Mouse (Mus musculus) midbrain, embryonic 15.5 days (tissue): ENCODE measurements at regions not wholly inside any gene's neighbourhood (a gene's known extent, or its start where the extent isn't known, plus 50 kb on each side); places are given as distances from the start of the nearest gene placed in this dataset.

ENCODE experiments used
- ATAC-seq: fragments of 200-750 bp; cut with Nextera tagmentation; replicated peaks from 2 replicates; pipeline ENCODE4 v1.8.0; 2017; ENCODE audit warnings: moderate TSS enrichment
- H3K27ac ChIP-seq: fragments of 300-500 bp; sonication (generic); 2 replicates; pipeline ENCODE4 v1.5.1; 2015; ENCODE audit warnings: mild to moderate bottlenecking, inconsistent platforms
- H3K27me3 ChIP-seq: fragments of 300-500 bp; sonication (generic); replicated peaks from 2 replicates; pipeline ENCODE4 v1.6.1; 2015; ENCODE audit warnings: inconsistent platforms
- H3K36me3 ChIP-seq: fragments of 300-500 bp; sonication (generic); replicated peaks from 2 replicates; pipeline ENCODE4 v1.6.1; 2015; ENCODE audit warnings: inconsistent platforms
- H3K4me1 ChIP-seq: fragments of 300-500 bp; sonication (generic); 2 replicates; pipeline ENCODE4 v1.6.1; 2015; ENCODE audit warnings: inconsistent platforms
- H3K4me2 ChIP-seq: fragments of 300-500 bp; sonication (generic); 2 replicates; pipeline ENCODE4 v1.6.1; 2015; ENCODE audit warnings: inconsistent platforms, mild to moderate bottlenecking, moderate library complexity
- H3K4me3 ChIP-seq: fragments of 300-500 bp; sonication (generic); 2 replicates; pipeline ENCODE4 v1.5.1; 2015; ENCODE audit warnings: mild to moderate bottlenecking, inconsistent platforms
- H3K9ac ChIP-seq: fragments of 300-500 bp; sonication (generic); 2 replicates; pipeline ENCODE4 v1.6.1; 2015; ENCODE audit warnings: mild to moderate bottlenecking, inconsistent platforms
- H3K9me3 ChIP-seq: fragments of 300-500 bp; sonication (generic); 2 replicates; pipeline ENCODE4 v1.6.1; 2016; ENCODE audit warnings: inconsistent platforms
- WGBS: fragments of 180-500 bp; shearing (Covaris S2); methylation state at CpG from one replicate; pipeline ENCODE4 v1.1.7; 2015; ENCODE audit warnings: mixed read lengths; 5-methylcytosine and 5-hydroxymethylcytosine counted together

- 91% methylated on average over 6 of the region's 6 CpGs for WGBS
- no peak for ATAC-seq
- Histone ChIP-seq H3K9me3 (no peaks in the 10 kb centered on the region), H3K4me1 (no peaks in the 10 kb centered on the region), H3K27ac (no peak overlapping the region), H3K4me2 (no peak overlapping the region), H3K27me3 (no peaks in the 10 kb centered on the region; the same call in 1 of the 2 replicates), H3K9ac (no peak overlapping the region), H3K36me3 (no peaks in the 10 kb centered on the region), H3K4me3 (no peak overlapping the region)
Measured at GRCm38 (mm10) chr4:153758323-153758722, 198.7 kb upstream of the A430005L14Rik start.

GRCm38 (mm10) chr4:153758781-153759180, 198.3 kb upstream of the A430005L14Rik start:
- 69% methylated on average over 8 of the region's 8 CpGs for WGBS
- ATAC-seq = no peak
- H3K9ac ChIP-seq = no peak overlapping the region
- H3K4me3 ChIP-seq = no peak overlapping the region
- H3K36me3 ChIP-seq = no peaks in the 10 kb centered on the region
- H3K27ac ChIP-seq = no peak overlapping the region
- H3K27me3 ChIP-seq = no peaks in the 10 kb centered on the region; the same call in 1 of the 2 replicates
- H3K4me1 ChIP-seq = no peaks in the 10 kb centered on the region
- no peak overlapping the region for H3K4me2 ChIP-seq
- H3K9me3 ChIP-seq = no peaks in the 10 kb centered on the region

GRCm38 (mm10) chr4:153760934-153761333, 196.1 kb upstream of the A430005L14Rik start:
- no peaks in the 10 kb centered on the region for H3K9me3 ChIP-seq
- H3K4me1 ChIP-seq = no peaks in the 10 kb centered on the region
- WGBS = 90% methylated on average over 4 of the region's 4 CpGs
- H3K36me3 ChIP-seq = no peaks in the 10 kb centered on the region
- ATAC-seq = no peak
- H3K27ac ChIP-seq = no peak overlapping the region
- no peak overlapping the region for H3K9ac ChIP-seq
- H3K4me2 ChIP-seq = no peak overlapping the region
- H3K4me3 ChIP-seq = no peak overlapping the region
- no peaks in the 10 kb centered on the region; the same call in 1 of the 2 replicates for H3K27me3 ChIP-seq

GRCm38 (mm10) chr4:153763413-153763812, 193.6 kb upstream of the A430005L14Rik start:
- H3K4me2 ChIP-seq = no peak overlapping the region
- no peak overlapping the region for H3K9ac ChIP-seq
- WGBS = 53% methylated on average over 10 of the region's 10 CpGs
- H3K4me1 ChIP-seq = no peaks in the 10 kb centered on the region
- no peak overlapping the region for H3K27ac ChIP-seq
- no peaks in the 10 kb centered on the region; the same call in 1 of the 2 replicates for H3K27me3 ChIP-seq
- H3K36me3 ChIP-seq = no peaks in the 10 kb centered on the region
- no peak for ATAC-seq
- H3K4me3 ChIP-seq = no peak overlapping the region
- no peaks in the 10 kb centered on the region for H3K9me3 ChIP-seq

- H3K9me3 ChIP-seq = no peaks in the 10 kb centered on the region
- H3K27me3 ChIP-seq = no peaks in the 10 kb centered on the region
- peaks cover 6% of the 10 kb centered on the region; the same call in 1 of the 2 replicates for H3K4me1 ChIP-seq
- H3K4me3 ChIP-seq = no peak overlapping the region
- H3K4me2 ChIP-seq = no peak overlapping the region
- no peak overlapping the region for H3K27ac ChIP-seq
- no peaks in the 10 kb centered on the region for H3K36me3 ChIP-seq
- no peak for ATAC-seq
- 79% methylated on average over 9 of the region's 9 CpGs for WGBS
- H3K9ac ChIP-seq = no peak overlapping the region
Measured at GRCm38 (mm10) chr4:153767713-153768112, 189.3 kb upstream of the A430005L14Rik start.

- WGBS = 76% methylated on average over 3 of the region's 3 CpGs
- H3K27ac ChIP-seq = no peak overlapping the region
- H3K9ac ChIP-seq = no peak overlapping the region
- no peaks in the 10 kb centered on the region for H3K9me3 ChIP-seq
- no peak overlapping the region for H3K4me2 ChIP-seq
- H3K27me3 ChIP-seq = no peaks in the 10 kb centered on the region
- no peaks in the 10 kb centered on the region for H3K36me3 ChIP-seq
- no peak overlapping the region for H3K4me3 ChIP-seq
- no peak for ATAC-seq
- H3K4me1 ChIP-seq = peaks cover 6% of the 10 kb centered on the region; the same call in 1 of the 2 replicates
Measured at GRCm38 (mm10) chr4:153768350-153768749, 188.7 kb upstream of the A430005L14Rik start.

GRCm38 (mm10) chr4:153770675-153771074, 186.4 kb upstream of the A430005L14Rik start:
- Histone ChIP-seq H3K27ac (no peak overlapping the region), H3K27me3 (no peaks in the 10 kb centered on the region), H3K36me3 (no peaks in the 10 kb centered on the region), H3K4me1 (peaks cover 6% of the 10 kb centered on the region; the same call in 1 of the 2 replicates), H3K4me3 (no peak overlapping the region), H3K9ac (no peak overlapping the region), H3K4me2 (no peak overlapping the region), H3K9me3 (no peaks in the 10 kb centered on the region)
- ATAC-seq = no peak
- 40% methylated on average over 5 of the region's 5 CpGs for WGBS

GRCm38 (mm10) chr4:153780501-153780900, 176.5 kb upstream of the A430005L14Rik start:
- H3K4me1 ChIP-seq = peaks cover 3% of the 10 kb centered on the region; the same call in 1 of the 2 replicates
- H3K27me3 ChIP-seq = no peaks in the 10 kb centered on the region
- no peaks in the 10 kb centered on the region for H3K36me3 ChIP-seq
- no peak overlapping the region for H3K27ac ChIP-seq
- H3K9ac ChIP-seq = no peak overlapping the region
- no peak overlapping the region for H3K4me2 ChIP-seq
- WGBS = 89% methylated on average over 2 of the region's 2 CpGs
- no peaks in the 10 kb centered on the region for H3K9me3 ChIP-seq
- no peak overlapping the region for H3K4me3 ChIP-seq
- ATAC-seq = no peak

- Histone ChIP-seq H3K9ac (no peak overlapping the region), H3K36me3 (no peaks in the 10 kb centered on the region), H3K4me3 (no peak overlapping the region), H3K27ac (no peak overlapping the region), H3K27me3 (no peaks in the 10 kb centered on the region), H3K4me2 (no peak overlapping the region), H3K4me1 (peaks cover 5% of the 10 kb centered on the region; the same call in 1 of the 2 replicates), H3K9me3 (no peaks in the 10 kb centered on the region)
- 77% methylated on average over 7 of the region's 7 CpGs for WGBS
- ATAC-seq = no peak
Measured at GRCm38 (mm10) chr4:153781271-153781670, 175.8 kb upstream of the A430005L14Rik start.

- no peaks in the 10 kb centered on the region for H3K9me3 ChIP-seq
- H3K27ac ChIP-seq = no peak overlapping the region
- no peak overlapping the region for H3K9ac ChIP-seq
- no peak overlapping the region for H3K4me3 ChIP-seq
- WGBS = 82% methylated on average over 10 of the region's 10 CpGs
- H3K4me2 ChIP-seq = no peak overlapping the region
- no peaks in the 10 kb centered on the region for H3K27me3 ChIP-seq
- peaks cover 5% of the 10 kb centered on the region; the same call in 1 of the 2 replicates for H3K4me1 ChIP-seq
- no peak for ATAC-seq
- H3K36me3 ChIP-seq = no peaks in the 10 kb centered on the region
Measured at GRCm38 (mm10) chr4:153781981-153782521, 175.0 kb upstream of the A430005L14Rik start.

GRCm38 (mm10) chr4:153784401-153784800, 172.6 kb upstream of the A430005L14Rik start:
- 85% methylated on average over 11 of the region's 11 CpGs for WGBS
- Histone ChIP-seq H3K27me3 (no peaks in the 10 kb centered on the region), H3K9me3 (no peaks in the 10 kb centered on the region), H3K4me3 (no peak overlapping the region), H3K4me1 (peaks cover 5% of the 10 kb centered on the region; the same call in 1 of the 2 replicates), H3K9ac (no peak overlapping the region), H3K36me3 (no peaks in the 10 kb centered on the region), H3K4me2 (no peak overlapping the region), H3K27ac (no peak overlapping the region)
- ATAC-seq = no peak

- 26% methylated on average over 4 of the region's 4 CpGs for WGBS
- H3K9ac ChIP-seq = no peak overlapping the region
- no peaks in the 10 kb centered on the region for H3K9me3 ChIP-seq
- H3K4me3 ChIP-seq = no peak overlapping the region
- H3K36me3 ChIP-seq = no peaks in the 10 kb centered on the region
- peaks cover 5% of the 10 kb centered on the region; the same call in 1 of the 2 replicates for H3K4me1 ChIP-seq
- no peak for ATAC-seq
- no peak overlapping the region for H3K27ac ChIP-seq
- H3K27me3 ChIP-seq = no peaks in the 10 kb centered on the region
- H3K4me2 ChIP-seq = no peak overlapping the region
Measured at GRCm38 (mm10) chr4:153785564-153785963, 171.5 kb upstream of the A430005L14Rik start.

- no peaks in the 10 kb centered on the region for H3K9me3 ChIP-seq
- no peaks in the 10 kb centered on the region for H3K36me3 ChIP-seq
- no peak overlapping the region for H3K4me2 ChIP-seq
- H3K27me3 ChIP-seq = no peaks in the 10 kb centered on the region
- no peak overlapping the region for H3K9ac ChIP-seq
- 25% methylated on average over 13 of the region's 13 CpGs for WGBS
- peak; percentile 27; the same call in 1 of the 2 replicates for ATAC-seq
- H3K4me1 ChIP-seq = peaks cover 14% of the 10 kb centered on the region
- H3K4me3 ChIP-seq = no peak overlapping the region
- H3K27ac ChIP-seq = peak overlapping the region; percentile 54; the same call in 1 of the 2 replicates
Measured at GRCm38 (mm10) chr4:153792307-153792706, 164.7 kb upstream of the A430005L14Rik start.
